Mouse (Mus musculus): ENCODE measurements around the gene Csde1.

GRCm38 (mm10) chr3:103075871-103076270, 55.6 kb downstream of the Csde1 start:
- TF ChIP-seq POLR2A (IDR thresholded peaks at IDR 0.05; ENCODE audit: borderline replicate concordance, extremely low read depth, low read depth, low read length) (no peak), CTCF (IDR thresholded peaks at IDR 0.05; ENCODE audit: insufficient read depth, low read length) (no peak)
